Comparison of ENCODE assay signal across 8 mouse cellular contexts in genomic region chr17:45573087-45573779, GRCm38 (mm10). TPM values are rescaled to one million over a fixed set of nuclear protein-coding genes. Genes with fewer than 3 reads are reported as not detected.
DNase-seq lines count a peak whose midpoint lies in the region; ATAC-seq and TF ChIP-seq lines count a peak whose summit lies in the region.

TSS of gene Hsp90ab1 (minus strand) at chr17:45573271.

- peak; percentile 76 for ATAC-seq in forebrain, embryonic 16.5 days
- ATAC-seq in lung, embryonic 14.5 days (ENCODE audit: insufficient read depth), result peak; percentile 84

- no peak for TF ChIP-seq CTCF in layer of hippocampus, adult 2 months (conservative IDR thresholded peaks at IDR 0.05)
- no peak for TF ChIP-seq CTCF in lung, embryonic 14.5 days (IDR thresholded peaks at IDR 0.05; ENCODE audit: low read depth)
- TF ChIP-seq CTCF in olfactory bulb, adult 2 months (IDR thresholded peaks at IDR 0.05; ENCODE audit: insufficient read depth, low read depth, low read length), result no peak
- no peak for TF ChIP-seq CTCF in thymus, adult 2 months (IDR thresholded peaks at IDR 0.05; ENCODE audit: borderline replicate concordance, control insufficient read depth, extremely low read depth, insufficient read depth, low read length, poor library complexity)

- in situ Hi-C loops in ES-E14 (cut with MboI; ENCODE audit: low sequenced_read_pairs in 2 of 2, unreplicated experiment in 2 of 2), result no loop called here

- H3K4me2 ChIP-seq in forebrain, embryonic 16.5 days (ENCODE audit: low read length), result peak within 1 kb of the TSS; percentile 77
- peak within 1 kb of the TSS; percentile 96 for H3K4me2 ChIP-seq in lung, embryonic 14.5 days

- peaks cover 0 to 5% of the 10 kb centered on the region in 2 experiments; a peak in 2 of 4 replicates for H3K4me1 ChIP-seq in ES-E14 (ENCODE audit: control insufficient read depth in 2 of 2, insufficient read depth in 2 of 2, low read length in 2 of 2, poor library complexity in 1 of 2)
- peaks cover 22% of the 10 kb centered on the region for H3K4me1 ChIP-seq in forebrain, embryonic 16.5 days (replicated peaks; ENCODE audit: control insufficient read depth, insufficient read depth, low read length)
- H3K4me1 ChIP-seq in lung, embryonic 14.5 days (ENCODE audit: insufficient read depth), result peaks cover 9% of the 10 kb centered on the region; the same call in 1 of the 2 replicates
- peaks cover 12% of the 10 kb centered on the region for H3K4me1 ChIP-seq in olfactory bulb, adult 2 months (ENCODE audit: control insufficient read depth, insufficient read depth, low read length)
- peaks cover 10% of the 10 kb centered on the region for H3K4me1 ChIP-seq in thymus, adult 2 months (replicated peaks; ENCODE audit: control insufficient read depth, insufficient read depth, low read length)

- TF ChIP-seq POLR2A in olfactory bulb, adult 2 months (IDR thresholded peaks at IDR 0.05; ENCODE audit: insufficient read depth, low read depth, low read length), result peak; percentile 95
- TF ChIP-seq POLR2A in thymus, adult 2 months (IDR thresholded peaks at IDR 0.05; ENCODE audit: control insufficient read depth, extremely low read depth, insufficient read depth, low read length, poor library complexity), result peak; percentile 99

- peak within 1 kb of the TSS; percentile 99 for H3K9ac ChIP-seq in ES-E14 (ENCODE audit: insufficient read depth, low read depth, low read length, poor library complexity, severe bottlenecking)
- peak within 1 kb of the TSS; percentile 99 for H3K9ac ChIP-seq in forebrain, embryonic 16.5 days (replicated peaks; ENCODE audit: low read depth, low read length)
- H3K9ac ChIP-seq in lung, embryonic 14.5 days, result peak within 1 kb of the TSS; percentile 90

- H3K27me3 ChIP-seq in forebrain, embryonic 16.5 days (replicated peaks; ENCODE audit: control insufficient read depth, insufficient read depth, low read length), result no peaks in the 10 kb centered on the region
- no peaks in the 10 kb centered on the region for H3K27me3 ChIP-seq in lung, embryonic 14.5 days (ENCODE audit: insufficient read depth, low read length)
- no peaks in the 10 kb centered on the region for H3K27me3 ChIP-seq in thymus, adult 2 months (ENCODE audit: control insufficient read depth, insufficient read depth, low read length)

- no peaks in the 10 kb centered on the region for H3K9me3 ChIP-seq in ES-E14 (ENCODE audit: control insufficient read depth, insufficient read depth, low read depth, low read length)
- no peaks in the 10 kb centered on the region for H3K9me3 ChIP-seq in forebrain, embryonic 16.5 days (ENCODE audit: control insufficient read depth, low read length)
- no peaks in the 10 kb centered on the region for H3K9me3 ChIP-seq in lung, embryonic 14.5 days (ENCODE audit: low read depth, low read length)

- H3K36me3 ChIP-seq in ES-E14 (ENCODE audit: control insufficient read depth, insufficient read depth, low read length, poor library complexity, severe bottlenecking), result peaks cover 43% of the 10 kb centered on the region
- H3K36me3 ChIP-seq in forebrain, embryonic 16.5 days (ENCODE audit: control insufficient read depth, insufficient read depth), result peaks cover 33% of the 10 kb centered on the region
- peaks cover 42% of the 10 kb centered on the region for H3K36me3 ChIP-seq in lung, embryonic 14.5 days (ENCODE audit: insufficient read depth)
- peaks cover 34% of the 10 kb centered on the region for H3K36me3 ChIP-seq in thymus, adult 2 months (ENCODE audit: control insufficient read depth, insufficient read depth, low read length)

- under 1% methylated on average over 41 of the region's 41 CpGs for WGBS in forebrain, embryonic 16.5 days
- under 1% methylated on average over 41 of the region's 41 CpGs for WGBS in lung, embryonic 14.5 days
- WGBS in olfactory bulb, adult 2 months, result under 1% methylated on average over 41 of the region's 41 CpGs
- WGBS in thymus, adult 2 months, result under 1% methylated on average over 41 of the region's 41 CpGs

- intact Hi-C loops in heart, postnatal 36 days (cut with DNase I), result loop anchor here (5.0 kb wide), 1 partner anchor 629 kb away; the partner anchor contains the start of genes Polh and Xpo5

- peak within 1 kb of the TSS; percentile 99 for H3K27ac ChIP-seq in ES-E14 (ENCODE audit: insufficient read depth, low read depth, low read length, poor library complexity, severe bottlenecking)
- peak within 1 kb of the TSS; percentile 98 for H3K27ac ChIP-seq in forebrain, embryonic 16.5 days (ENCODE audit: low read length)
- peak within 1 kb of the TSS; percentile 99 for H3K27ac ChIP-seq in layer of hippocampus, adult 2 months
- H3K27ac ChIP-seq in lung, embryonic 14.5 days (ENCODE audit: low read depth), result peak within 1 kb of the TSS; percentile 96
- H3K27ac ChIP-seq in olfactory bulb, adult 2 months (ENCODE audit: insufficient read depth, low read depth, low read length), result peak within 1 kb of the TSS; percentile 100
- peak within 1 kb of the TSS; percentile 94 for H3K27ac ChIP-seq in thymus, adult 2 months (ENCODE audit: control insufficient read depth, insufficient read depth, low read length)

- peak within 1 kb of the TSS; percentile 90 to 95 for H3K4me3 ChIP-seq in ES-E14 (ENCODE audit: insufficient read depth in 1 of 2, low read depth in 1 of 2, low read length in 2 of 2, poor library complexity in 1 of 2, severe bottlenecking in 1 of 2)
- peak within 1 kb of the TSS; percentile 100 for H3K4me3 ChIP-seq in forebrain, embryonic 16.5 days (replicated peaks; ENCODE audit: low read length)
- H3K4me3 ChIP-seq in layer of hippocampus, adult 2 months, result peak within 1 kb of the TSS; percentile 94
- peak within 1 kb of the TSS; percentile 68 for H3K4me3 ChIP-seq in lung, embryonic 14.5 days (ENCODE audit: low read depth, low read length)
- H3K4me3 ChIP-seq in olfactory bulb, adult 2 months (ENCODE audit: insufficient read depth, low read depth, low read length), result peak within 1 kb of the TSS; percentile 96
- H3K4me3 ChIP-seq in thymus, adult 2 months (ENCODE audit: control insufficient read depth, insufficient read depth, low read length), result peak within 1 kb of the TSS; percentile 86

- peak; percentile 97 for DNase-seq in ES-E14 (ENCODE audit: low read depth, low spot score)
- peak; percentile 98 for DNase-seq in cerebellum, adult 11-12 months
- DNase-seq in heart, postnatal 36 days, result peak; percentile 99
- peak; percentile 98 to 99 for DNase-seq in layer of hippocampus, adult 2 months (ENCODE audit: low spot score in 2 of 2)
- peak; percentile 99 for DNase-seq in lung, embryonic 14.5 days
- peak; percentile 100 for DNase-seq in thymus, adult 2 months

TF ChIP-seq in ES-E14, 5 proteins besides CTCF, POLR2A, EP300 and RAD21:
- TF ChIP-seq ZC3H11A (IDR thresholded peaks at IDR 0.05; ENCODE audit: borderline replicate concordance, low read depth, low read length) (no peak), MAFK (IDR thresholded peaks at IDR 0.05; ENCODE audit: insufficient read depth, low read depth, low read length) (no peak), CHD2 (IDR thresholded peaks at IDR 0.05; ENCODE audit: low read depth, low read length) (peak; percentile 56; the same call in 1 of the 2 replicates), HCFC1 (IDR thresholded peaks at IDR 0.05; ENCODE audit: borderline replicate concordance, insufficient read depth, low read length) (peak; percentile 65; the same call in 1 of the 2 replicates), ZNF384 (IDR thresholded peaks at IDR 0.05; ENCODE audit: low read depth, low read length) (peak; percentile 48; the same call in 1 of the 2 replicates)

RNA-seq across cellular contexts. Expression of gene Hsp90ab1, which starts in this region (rescaled TPM):
- 1,660 and 1,758 TPM in 2 replicates for total RNA-seq in ES-E14 (2012; rRNA removed)
- polyA plus RNA-seq in forebrain, embryonic 16.5 days (2015; fragmentation: Nextera tagmentation; extraction: Ambion mirVana), result 1,528 and 1,563 TPM in 2 replicates
- 1,000 to 10,000 TPM; 1,126 to 1,337 TPM for total RNA-seq in heart, postnatal 36 days (2021)
- total RNA-seq in layer of hippocampus, adult 2 months (2021), result 1,000 to 10,000 TPM; 1,695 to 1,765 TPM
- 1,512 and 1,564 TPM in 2 replicates for polyA plus RNA-seq in lung, embryonic 14.5 days (2014; fragmentation: Nextera tagmentation; extraction: Ambion mirVana)
- 1,037 and 1,562 TPM in 2 replicates for polyA plus RNA-seq in olfactory bulb, adult 2 months (2012; ENCODE audit: insufficient read depth, insufficient read length, low replicate concordance, missing spikeins)
- polyA plus RNA-seq in thymus, adult 2 months (2012; rRNA removed), result 455 and 506 TPM in 2 replicates

Comparison
In these comparisons a context has a peak if more than half of its experiments do, and no peak if none do; other contexts are left out.
1. Peak in every context shown above with its lines: DNase-seq, ATAC-seq, H3K4me3 ChIP-seq and H3K27ac ChIP-seq.